Mouse (Mus musculus): ENCODE measurements around the gene Zfp473. TPM values are rescaled to one million over a fixed set of nuclear protein-coding genes. Genes with fewer than 3 reads are reported as not detected.

Zfp473 gene
- polyA plus RNA-seq, 1 experiment from 2014 or later: 0.61 TPM

DNA sequence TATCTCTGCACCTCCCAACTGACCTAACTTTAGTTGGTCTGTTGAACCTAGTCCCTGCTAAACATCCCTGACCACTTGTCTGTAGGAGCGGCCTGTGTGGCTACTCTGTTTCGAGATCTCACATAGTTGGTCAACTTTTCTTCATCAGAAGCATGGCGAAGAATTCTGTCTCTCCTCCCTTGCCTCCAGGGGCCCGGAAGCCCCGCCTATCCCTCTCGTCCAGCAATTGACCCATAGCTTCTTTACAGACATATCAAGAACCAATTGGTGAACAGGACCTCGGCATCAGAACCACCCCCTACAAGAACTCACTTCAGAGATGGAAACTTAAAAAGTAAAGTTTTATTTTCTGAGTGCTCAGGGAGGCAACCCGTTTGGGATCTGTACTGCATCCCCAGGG, 47.9 kb downstream of the Zfp473 start:
- Histone ChIP-seq H3K27me3 (ENCODE audit: control insufficient read depth, insufficient read depth, low read length) (peaks cover 8% of the 10 kb centered on the region; the same call in 1 of the 2 replicates), H3K27ac (replicated peaks in 1 of 2; ENCODE audit: control insufficient read depth in 1 of 2, insufficient read depth in 1 of 2, low read depth in 2 of 2, low read length in 2 of 2) (no peak overlapping the region), H3K4me1 (ENCODE audit: control insufficient read depth in 2 of 2, insufficient read depth in 2 of 2, low read length in 2 of 2) (peaks cover 0 to under 1% of the 10 kb centered on the region in 2 experiments; a peak in 1 of 4 replicates), H3K9me3 (ENCODE audit: control insufficient read depth, low read length) (no peaks in the 10 kb centered on the region), H3K36me3 (ENCODE audit: control insufficient read depth, insufficient read depth, low read length) (no peaks in the 10 kb centered on the region), H3K9ac (ENCODE audit: low read length) (no peak overlapping the region), H3K4me2 (ENCODE audit: low read length) (no peak overlapping the region), H3K4me3 (ENCODE audit: control insufficient read depth in 1 of 2, insufficient read depth in 1 of 2, low read depth in 1 of 2, low read length in 2 of 2) (no peak overlapping the region)
- ATAC-seq (ENCODE audit: insufficient number of reproducible peaks, insufficient read depth, low FRiP score, low read depth): no peak
- WGBS: 68% methylated on average over 8 of the region's 8 CpGs

GRCm38 (mm10) chr7:44701921-44702320, 48.9 kb downstream of the Zfp473 start:
- Histone ChIP-seq H3K36me3 (ENCODE audit: control insufficient read depth, insufficient read depth, low read length) (no peaks in the 10 kb centered on the region), H3K27me3 (ENCODE audit: control insufficient read depth, insufficient read depth, low read length) (peaks cover 8% of the 10 kb centered on the region; the same call in 1 of the 2 replicates), H3K9me3 (ENCODE audit: control insufficient read depth, low read length) (no peaks in the 10 kb centered on the region), H3K4me1 (ENCODE audit: control insufficient read depth in 2 of 2, insufficient read depth in 2 of 2, low read length in 2 of 2) (peaks cover 9 to 10% of the 10 kb centered on the region in 2 experiments), H3K9ac (ENCODE audit: low read length) (no peak overlapping the region), H3K4me3 (ENCODE audit: control insufficient read depth in 1 of 2, insufficient read depth in 1 of 2, low read depth in 1 of 2, low read length in 2 of 2) (no peak overlapping the region), H3K4me2 (ENCODE audit: low read length) (no peak overlapping the region), H3K27ac (replicated peaks in 1 of 2; ENCODE audit: control insufficient read depth in 1 of 2, insufficient read depth in 1 of 2, low read depth in 2 of 2, low read length in 2 of 2) (no peak overlapping the region)
- ATAC-seq (ENCODE audit: insufficient number of reproducible peaks, insufficient read depth, low FRiP score, low read depth): no peak
- WGBS: 5% methylated on average over 5 of the region's 6 CpGs

- H3K27ac ChIP-seq (replicated peaks in 1 of 2; ENCODE audit: control insufficient read depth in 1 of 2, insufficient read depth in 1 of 2, low read depth in 2 of 2, low read length in 2 of 2): peak overlapping the region in 1 of 2 experiments; percentile 75; a peak in 3 of 4 replicates
Observed at GRCm38 (mm10) chr7:44697980-44698379, 52.9 kb downstream of the Zfp473 start.

GRCm38 (mm10) chr7:44697191-44697710, 53.6 kb downstream of the Zfp473 start:
- no peaks in the 10 kb centered on the region for H3K36me3 ChIP-seq (ENCODE audit: control insufficient read depth, insufficient read depth, low read length)
- H3K9me3 ChIP-seq (ENCODE audit: control insufficient read depth, low read length): no peaks in the 10 kb centered on the region
- H3K9ac ChIP-seq (ENCODE audit: low read length): no peak overlapping the region
- peaks cover 12 to 14% of the 10 kb centered on the region in 2 experiments for H3K4me1 ChIP-seq (ENCODE audit: control insufficient read depth in 2 of 2, insufficient read depth in 2 of 2, low read length in 2 of 2)
- H3K27me3 ChIP-seq (ENCODE audit: control insufficient read depth, insufficient read depth, low read length): peaks cover 8% of the 10 kb centered on the region; the same call in 1 of the 2 replicates
- H3K27ac ChIP-seq (replicated peaks in 1 of 2; ENCODE audit: control insufficient read depth in 1 of 2, insufficient read depth in 1 of 2, low read depth in 2 of 2, low read length in 2 of 2): peak overlapping the region; percentile 62 to 75
- H3K4me3 ChIP-seq (ENCODE audit: control insufficient read depth in 1 of 2, insufficient read depth in 1 of 2, low read depth in 1 of 2, low read length in 2 of 2): no peak overlapping the region
- H3K4me2 ChIP-seq (ENCODE audit: low read length): peak overlapping the region; percentile 22
- WGBS: 4% methylated on average over 20 of the region's 20 CpGs
- ATAC-seq (ENCODE audit: insufficient number of reproducible peaks, insufficient read depth, low FRiP score, low read depth): peak; percentile 80

More at GRCm38 (mm10) chr7:44697980-44698379, 52.9 kb downstream of the Zfp473 start:
- H3K36me3 ChIP-seq (ENCODE audit: control insufficient read depth, insufficient read depth, low read length): no peaks in the 10 kb centered on the region
- no peak overlapping the region for H3K4me3 ChIP-seq (ENCODE audit: control insufficient read depth in 1 of 2, insufficient read depth in 1 of 2, low read depth in 1 of 2, low read length in 2 of 2)
- H3K27me3 ChIP-seq (ENCODE audit: control insufficient read depth, insufficient read depth, low read length): peaks cover 8% of the 10 kb centered on the region; the same call in 1 of the 2 replicates
- H3K4me1 ChIP-seq (ENCODE audit: control insufficient read depth in 2 of 2, insufficient read depth in 2 of 2, low read length in 2 of 2): peaks cover 12 to 14% of the 10 kb centered on the region in 2 experiments
- peak overlapping the region; percentile 22; the same call in 1 of the 2 replicates for H3K4me2 ChIP-seq (ENCODE audit: low read length)
- no peaks in the 10 kb centered on the region for H3K9me3 ChIP-seq (ENCODE audit: control insufficient read depth, low read length)
- no peak overlapping the region for H3K9ac ChIP-seq (ENCODE audit: low read length)
- WGBS: 64% methylated on average over 7 of the region's 7 CpGs
- ATAC-seq (ENCODE audit: insufficient number of reproducible peaks, insufficient read depth, low FRiP score, low read depth): no peak

DNA sequence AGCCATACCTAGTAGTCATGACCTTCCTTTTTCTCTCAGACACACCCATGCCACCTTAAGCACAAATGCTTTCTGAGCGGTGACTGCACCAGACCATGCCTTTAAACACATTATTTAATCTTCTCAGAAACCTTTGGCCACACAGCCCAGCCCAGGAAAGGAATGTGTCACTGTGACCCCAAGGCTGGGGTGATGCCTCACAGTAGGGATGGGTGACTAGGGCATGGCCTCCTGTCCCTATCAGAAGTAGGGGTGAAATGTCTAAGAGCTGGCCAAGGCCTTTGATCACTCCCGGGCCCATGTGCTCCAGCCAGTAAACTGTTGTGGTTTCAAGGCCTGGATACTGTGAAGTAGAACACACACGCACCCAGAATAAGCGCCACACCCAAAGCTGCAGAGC, 55.6 kb downstream of the Zfp473 start:
- Histone ChIP-seq H3K9me3 (ENCODE audit: control insufficient read depth, low read length) (no peaks in the 10 kb centered on the region), H3K9ac (ENCODE audit: low read length) (no peak overlapping the region), H3K27ac (replicated peaks in 1 of 2; ENCODE audit: control insufficient read depth in 1 of 2, insufficient read depth in 1 of 2, low read depth in 2 of 2, low read length in 2 of 2) (no peak overlapping the region), H3K4me1 (ENCODE audit: control insufficient read depth in 2 of 2, insufficient read depth in 2 of 2, low read length in 2 of 2) (peaks cover 12 to 14% of the 10 kb centered on the region in 2 experiments), H3K4me2 (ENCODE audit: low read length) (no peak overlapping the region), H3K36me3 (ENCODE audit: control insufficient read depth, insufficient read depth, low read length) (no peaks in the 10 kb centered on the region), H3K27me3 (ENCODE audit: control insufficient read depth, insufficient read depth, low read length) (peaks cover 8% of the 10 kb centered on the region; the same call in 1 of the 2 replicates), H3K4me3 (ENCODE audit: control insufficient read depth in 1 of 2, insufficient read depth in 1 of 2, low read depth in 1 of 2, low read length in 2 of 2) (no peak overlapping the region)
- 84% methylated on average over 4 of the region's 4 CpGs for WGBS
- no peak for ATAC-seq (ENCODE audit: insufficient number of reproducible peaks, insufficient read depth, low FRiP score, low read depth)

GRCm38 (mm10) chr7:44693427-44694175, 57.2 kb downstream of the Zfp473 start:
- H3K9me3 ChIP-seq (ENCODE audit: control insufficient read depth, low read length): no peaks in the 10 kb centered on the region
- H3K27ac ChIP-seq (replicated peaks in 1 of 2; ENCODE audit: control insufficient read depth in 1 of 2, insufficient read depth in 1 of 2, low read depth in 2 of 2, low read length in 2 of 2): no peak overlapping the region
- H3K4me1 ChIP-seq (ENCODE audit: control insufficient read depth in 2 of 2, insufficient read depth in 2 of 2, low read length in 2 of 2): peaks cover 12 to 14% of the 10 kb centered on the region in 2 experiments
- WGBS: 63% methylated on average over 10 of the region's 10 CpGs
- H3K4me2 ChIP-seq (ENCODE audit: low read length): no peak overlapping the region
- no peaks in the 10 kb centered on the region for H3K36me3 ChIP-seq (ENCODE audit: control insufficient read depth, insufficient read depth, low read length)
- no peak overlapping the region for H3K4me3 ChIP-seq (ENCODE audit: control insufficient read depth in 1 of 2, insufficient read depth in 1 of 2, low read depth in 1 of 2, low read length in 2 of 2)
- peaks cover 2% of the 10 kb centered on the region; the same call in 1 of the 2 replicates for H3K27me3 ChIP-seq (ENCODE audit: control insufficient read depth, insufficient read depth, low read length)
- no peak overlapping the region for H3K9ac ChIP-seq (ENCODE audit: low read length)
- ATAC-seq (ENCODE audit: insufficient number of reproducible peaks, insufficient read depth, low FRiP score, low read depth): no peak

GRCm38 (mm10) chr7:44689331-44689730, 61.5 kb downstream of the Zfp473 start:
- Histone ChIP-seq H3K4me3 (ENCODE audit: control insufficient read depth in 1 of 2, insufficient read depth in 1 of 2, low read depth in 1 of 2, low read length in 2 of 2) (no peak overlapping the region), H3K36me3 (ENCODE audit: control insufficient read depth, insufficient read depth, low read length) (no peaks in the 10 kb centered on the region), H3K4me1 (ENCODE audit: control insufficient read depth in 2 of 2, insufficient read depth in 2 of 2, low read length in 2 of 2) (peaks cover 0 to 10% of the 10 kb centered on the region in 2 experiments; a peak in 1 of 4 replicates), H3K9me3 (ENCODE audit: control insufficient read depth, low read length) (no peaks in the 10 kb centered on the region), H3K4me2 (ENCODE audit: low read length) (no peak overlapping the region), H3K9ac (ENCODE audit: low read length) (no peak overlapping the region), H3K27ac (replicated peaks in 1 of 2; ENCODE audit: control insufficient read depth in 1 of 2, insufficient read depth in 1 of 2, low read depth in 2 of 2, low read length in 2 of 2) (no peak overlapping the region), H3K27me3 (ENCODE audit: control insufficient read depth, insufficient read depth, low read length) (no peaks in the 10 kb centered on the region)
- no peak for ATAC-seq (ENCODE audit: insufficient number of reproducible peaks, insufficient read depth, low FRiP score, low read depth)
- 87% methylated on average over 7 of the region's 7 CpGs for WGBS

Data from heart, embryonic 14.5 days (tissue).